Mouse (Mus musculus): ENCODE results near the gene Sox15. TPM values are rescaled to one million over a fixed set of nuclear protein-coding genes. Genes with fewer than 3 reads are reported as not detected.

Gene Sox15
- polyA plus RNA-seq, 1 experiment from 2014 or later = not detected

GRCm38 (mm10) chr11:69665961-69666664, 11.0 kb downstream of the Sox15 start, which contains the start of gene Cd68:
Cd68 (minus strand) TSS chr11:69666153.
- Histone ChIP-seq H3K4me3 (no peak within 1 kb of the TSS), H3K9ac (no peak within 1 kb of the TSS), H3K4me1 (replicated peaks) (peaks cover 42% of the 10 kb centered on the region), H3K9me3 (no peaks in the 10 kb centered on the region), H3K36me3 (peaks cover 72% of the 10 kb centered on the region), H3K4me2 (no peak within 1 kb of the TSS), H3K27ac (replicated peaks) (no peak within 1 kb of the TSS; the same call in 1 of the 2 replicates), H3K27me3 (no peaks in the 10 kb centered on the region)
- ATAC-seq (ENCODE audit: low read depth) = no peak
- 30% methylated on average over 7 of the region's 7 CpGs for WGBS

GRCm38 (mm10) chr11:69666665-69667005, 11.5 kb downstream of the Sox15 start:
- Histone ChIP-seq H3K4me3 (no peak overlapping the region), H3K9me3 (no peaks in the 10 kb centered on the region), H3K4me1 (replicated peaks) (peaks cover 37% of the 10 kb centered on the region), H3K4me2 (no peak overlapping the region), H3K9ac (no peak overlapping the region), H3K27ac (replicated peaks) (no peak overlapping the region), H3K27me3 (no peaks in the 10 kb centered on the region), H3K36me3 (peaks cover 72% of the 10 kb centered on the region)
- WGBS = 85% methylated on average over 3 of the region's 3 CpGs
- no peak for ATAC-seq (ENCODE audit: low read depth)

GRCm38 (mm10) chr11:69670786-69671725, 15.9 kb downstream of the Sox15 start:
- Histone ChIP-seq H3K9me3 (no peaks in the 10 kb centered on the region), H3K27ac (replicated peaks) (peak overlapping the region; percentile 97), H3K4me1 (replicated peaks) (peaks cover 34% of the 10 kb centered on the region), H3K36me3 (peaks cover 79% of the 10 kb centered on the region), H3K4me3 (peak overlapping the region; percentile 100), H3K27me3 (no peaks in the 10 kb centered on the region), H3K4me2 (peak overlapping the region; percentile 88), H3K9ac (peak overlapping the region; percentile 99)
- WGBS = under 1% methylated on average over 61 of the region's 61 CpGs
- ATAC-seq (ENCODE audit: low read depth) = peak; percentile 77

- H3K36me3 ChIP-seq = peaks cover 79% of the 10 kb centered on the region
- WGBS = under 1% methylated on average over 43 of the region's 43 CpGs
- peak overlapping the region; percentile 99 for H3K9ac ChIP-seq
- peak overlapping the region; percentile 88 for H3K4me2 ChIP-seq
- H3K27me3 ChIP-seq = no peaks in the 10 kb centered on the region
- H3K4me3 ChIP-seq = peak overlapping the region; percentile 100
- peak overlapping the region; percentile 97 for H3K27ac ChIP-seq (replicated peaks)
- no peaks in the 10 kb centered on the region for H3K9me3 ChIP-seq
- peaks cover 34% of the 10 kb centered on the region for H3K4me1 ChIP-seq (replicated peaks)
- ATAC-seq (ENCODE audit: low read depth) = peak; percentile 38
Measured at GRCm38 (mm10) chr11:69671726-69672124, 16.6 kb downstream of the Sox15 start.

GRCm38 (mm10) chr11:69672211-69672706, 17.1 kb downstream of the Sox15 start, which contains the start of gene Eif4a1:
Eif4a1 (minus strand) TSS chr11:69672423.
- Histone ChIP-seq H3K9me3 (no peaks in the 10 kb centered on the region), H3K27me3 (no peaks in the 10 kb centered on the region), H3K4me2 (peak within 1 kb of the TSS; percentile 88), H3K9ac (peak within 1 kb of the TSS; percentile 99), H3K36me3 (peaks cover 81% of the 10 kb centered on the region), H3K4me1 (replicated peaks) (peaks cover 34% of the 10 kb centered on the region), H3K27ac (replicated peaks) (peak within 1 kb of the TSS; percentile 97), H3K4me3 (peak within 1 kb of the TSS; percentile 100)
- peak; percentile 97 for ATAC-seq (ENCODE audit: low read depth)
- WGBS = under 1% methylated on average over 36 of the region's 36 CpGs

GRCm38 (mm10) chr11:69679144-69679543, 24.0 kb downstream of the Sox15 start:
- no peak overlapping the region for H3K9ac ChIP-seq
- H3K4me3 ChIP-seq = no peak overlapping the region
- no peak for ATAC-seq (ENCODE audit: low read depth)
- H3K4me2 ChIP-seq = 0 out of 2 replicates have a peak overlapping the region, but pooled peaks have one; percentile 1
- no peaks in the 10 kb centered on the region for H3K27me3 ChIP-seq
- H3K9me3 ChIP-seq = no peaks in the 10 kb centered on the region
- no peak overlapping the region for H3K27ac ChIP-seq (replicated peaks)
- peaks cover 40% of the 10 kb centered on the region for H3K4me1 ChIP-seq (replicated peaks)
- WGBS = 100% methylated on average over 2 of the region's 2 CpGs
- H3K36me3 ChIP-seq = peaks cover 59% of the 10 kb centered on the region

GRCm38 (mm10) chr11:69680136-69680855, 25.2 kb downstream of the Sox15 start:
- Histone ChIP-seq H3K9ac (peak overlapping the region; percentile 84), H3K27me3 (no peaks in the 10 kb centered on the region), H3K4me2 (peak overlapping the region; percentile 99), H3K9me3 (no peaks in the 10 kb centered on the region), H3K4me3 (peak overlapping the region; percentile 84), H3K27ac (replicated peaks) (no peak overlapping the region), H3K4me1 (replicated peaks) (peaks cover 44% of the 10 kb centered on the region), H3K36me3 (peaks cover 47% of the 10 kb centered on the region)
- ATAC-seq (ENCODE audit: low read depth) = no peak
- 92% methylated on average over 30 of the region's 30 CpGs for WGBS

GRCm38 (mm10) chr11:69681314-69682208, 26.4 kb downstream of the Sox15 start, which contains the start of gene Senp3:
Senp3 (minus strand) TSS chr11:69682084.
- Histone ChIP-seq H3K4me1 (replicated peaks) (peaks cover 55% of the 10 kb centered on the region), H3K4me3 (peak within 1 kb of the TSS; percentile 84), H3K27me3 (no peaks in the 10 kb centered on the region), H3K9ac (peak within 1 kb of the TSS; percentile 84), H3K27ac (replicated peaks) (peak within 1 kb of the TSS; percentile 92), H3K4me2 (peak within 1 kb of the TSS; percentile 99), H3K36me3 (peaks cover 35% of the 10 kb centered on the region), H3K9me3 (no peaks in the 10 kb centered on the region)
- WGBS = under 1% methylated on average over 80 of the region's 80 CpGs
- ATAC-seq (ENCODE audit: low read depth) = peak; percentile 97

- H3K9ac ChIP-seq = peak overlapping the region; percentile 84
- ATAC-seq (ENCODE audit: low read depth) = peak; percentile 14; the same call in 1 of the 2 replicates
- WGBS = 25% methylated on average over 24 of the region's 24 CpGs
- no peaks in the 10 kb centered on the region for H3K9me3 ChIP-seq
- peak overlapping the region; percentile 99 for H3K4me2 ChIP-seq
- no peaks in the 10 kb centered on the region for H3K27me3 ChIP-seq
- H3K4me1 ChIP-seq (replicated peaks) = peaks cover 55% of the 10 kb centered on the region
- peak overlapping the region; percentile 84 for H3K4me3 ChIP-seq
- peaks cover 28% of the 10 kb centered on the region for H3K36me3 ChIP-seq
- H3K27ac ChIP-seq (replicated peaks) = peak overlapping the region; percentile 92
Measured at GRCm38 (mm10) chr11:69682209-69682839, 27.2 kb downstream of the Sox15 start.

GRCm38 (mm10) chr11:69682840-69683533, 27.9 kb downstream of the Sox15 start:
- 25% methylated on average over 12 of the region's 12 CpGs for WGBS
- H3K36me3 ChIP-seq = peaks cover 21% of the 10 kb centered on the region
- no peaks in the 10 kb centered on the region for H3K27me3 ChIP-seq
- H3K4me2 ChIP-seq = peak overlapping the region; percentile 99
- H3K27ac ChIP-seq (replicated peaks) = peak overlapping the region; percentile 92
- peak overlapping the region; percentile 5; the same call in 1 of the 2 replicates for H3K4me3 ChIP-seq
- H3K4me1 ChIP-seq (replicated peaks) = peaks cover 55% of the 10 kb centered on the region
- ATAC-seq (ENCODE audit: low read depth) = no peak; the same call in 1 of the 2 replicates
- H3K9me3 ChIP-seq = no peaks in the 10 kb centered on the region
- H3K9ac ChIP-seq = peak overlapping the region; percentile 84
